Mouse (Mus musculus): ENCODE measurements around the gene Lcat. TPM values are rescaled to one million over a fixed set of nuclear protein-coding genes. Genes with fewer than 3 reads are reported as not detected.

The Lcat gene
- not detected in 2 replicates for total RNA-seq (2017)

DNA sequence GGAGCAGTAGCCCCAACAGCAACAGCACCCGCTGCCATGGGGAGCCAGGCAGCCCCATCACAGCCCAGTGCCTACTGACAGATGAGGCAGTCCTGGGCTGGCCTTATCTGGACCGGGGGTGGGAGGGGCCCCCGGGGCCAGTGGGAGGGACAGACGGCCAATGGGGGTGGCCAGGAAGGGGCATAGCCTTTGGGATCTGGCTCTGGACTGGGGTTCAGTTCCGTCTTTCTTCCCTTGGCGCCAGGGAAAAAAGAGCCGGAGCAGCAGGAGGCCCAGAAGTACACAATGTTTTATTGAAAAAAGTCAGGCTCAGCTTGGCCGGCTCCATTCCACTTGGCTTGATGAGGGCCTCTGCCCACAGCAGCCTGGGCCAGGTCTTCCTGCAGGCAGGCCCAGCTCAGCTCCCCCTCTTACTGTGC, at the start of gene Lcat:
Gene Lcat, minus strand, starts transcription at position 62 of the 419 bp plus-strand sequence.
- ATAC-seq (replicated peaks in 1 of 2; ENCODE audit: insufficient read depth in 1 of 2, low FRiP score in 2 of 2, low TSS enrichment in 1 of 2, low read depth in 1 of 2, poor library complexity in 2 of 2, severe bottlenecking in 2 of 2): no peak

GRCm38 (mm10) chr8:105992499-105992898, 49.3 kb upstream of the Lcat start:
- no peak for ATAC-seq (replicated peaks in 1 of 2; ENCODE audit: insufficient read depth in 1 of 2, low FRiP score in 2 of 2, low TSS enrichment in 1 of 2, low read depth in 1 of 2, poor library complexity in 2 of 2, severe bottlenecking in 2 of 2)

GRCm38 (mm10) chr8:105991546-105991945, 48.4 kb upstream of the Lcat start:
- no peak for ATAC-seq (replicated peaks in 1 of 2; ENCODE audit: insufficient read depth in 1 of 2, low FRiP score in 2 of 2, low TSS enrichment in 1 of 2, low read depth in 1 of 2, poor library complexity in 2 of 2, severe bottlenecking in 2 of 2)

- peak; percentile 88 to 89 for ATAC-seq (replicated peaks in 1 of 2; ENCODE audit: insufficient read depth in 1 of 2, low FRiP score in 2 of 2, low TSS enrichment in 1 of 2, low read depth in 1 of 2, poor library complexity in 2 of 2, severe bottlenecking in 2 of 2)
These were observed 47.7 kb upstream of the Lcat start, which contains the start of gene Dus2 for GRCm38 (mm10) chr8:105990856-105991387. Dus2 (plus strand) TSS chr8:105991337.

DNA sequence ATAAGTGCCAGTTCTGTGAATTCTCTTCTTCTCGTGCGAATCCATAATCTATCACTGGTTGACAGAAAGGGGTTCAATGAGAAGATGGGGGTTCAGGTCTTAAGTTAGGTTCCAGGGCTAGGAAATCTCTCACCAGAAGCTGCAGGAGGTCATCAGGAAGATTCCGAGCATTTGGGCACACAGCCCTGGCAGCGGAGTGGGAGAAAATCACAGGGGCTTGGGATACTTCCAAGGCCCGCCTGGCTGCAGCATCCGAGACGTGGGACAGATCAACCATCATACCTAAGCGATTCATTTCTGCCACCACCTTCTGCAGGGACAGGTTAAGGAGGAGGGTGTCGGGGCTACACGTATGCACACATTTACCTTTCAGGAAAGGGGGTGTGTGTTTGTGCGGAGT, 45.4 kb upstream of the Lcat start:
- no peak for ATAC-seq (replicated peaks in 1 of 2; ENCODE audit: insufficient read depth in 1 of 2, low FRiP score in 2 of 2, low TSS enrichment in 1 of 2, low read depth in 1 of 2, poor library complexity in 2 of 2, severe bottlenecking in 2 of 2)

- peak; percentile 83 to 87 for ATAC-seq (replicated peaks in 1 of 2; ENCODE audit: insufficient read depth in 1 of 2, low FRiP score in 2 of 2, low TSS enrichment in 1 of 2, low read depth in 1 of 2, poor library complexity in 2 of 2, severe bottlenecking in 2 of 2)
These were observed 40.2 kb upstream of the Lcat start for GRCm38 (mm10) chr8:105983406-105983805.

GRCm38 (mm10) chr8:105981146-105981545, 38.0 kb upstream of the Lcat start:
- no peak for ATAC-seq (replicated peaks in 1 of 2; ENCODE audit: insufficient read depth in 1 of 2, low FRiP score in 2 of 2, low TSS enrichment in 1 of 2, low read depth in 1 of 2, poor library complexity in 2 of 2, severe bottlenecking in 2 of 2)

- no peak for ATAC-seq (replicated peaks in 1 of 2; ENCODE audit: insufficient read depth in 1 of 2, low FRiP score in 2 of 2, low TSS enrichment in 1 of 2, low read depth in 1 of 2, poor library complexity in 2 of 2, severe bottlenecking in 2 of 2)
These were observed 36.1 kb upstream of the Lcat start, which contains the start of gene Dpep3 for GRCm38 (mm10) chr8:105979325-105979724. Dpep3 (minus strand) TSS chr8:105979429.

- ATAC-seq (replicated peaks in 1 of 2; ENCODE audit: insufficient read depth in 1 of 2, low FRiP score in 2 of 2, low TSS enrichment in 1 of 2, low read depth in 1 of 2, poor library complexity in 2 of 2, severe bottlenecking in 2 of 2): no peak
These were observed 32.2 kb upstream of the Lcat start for GRCm38 (mm10) chr8:105975363-105975762.

DNA sequence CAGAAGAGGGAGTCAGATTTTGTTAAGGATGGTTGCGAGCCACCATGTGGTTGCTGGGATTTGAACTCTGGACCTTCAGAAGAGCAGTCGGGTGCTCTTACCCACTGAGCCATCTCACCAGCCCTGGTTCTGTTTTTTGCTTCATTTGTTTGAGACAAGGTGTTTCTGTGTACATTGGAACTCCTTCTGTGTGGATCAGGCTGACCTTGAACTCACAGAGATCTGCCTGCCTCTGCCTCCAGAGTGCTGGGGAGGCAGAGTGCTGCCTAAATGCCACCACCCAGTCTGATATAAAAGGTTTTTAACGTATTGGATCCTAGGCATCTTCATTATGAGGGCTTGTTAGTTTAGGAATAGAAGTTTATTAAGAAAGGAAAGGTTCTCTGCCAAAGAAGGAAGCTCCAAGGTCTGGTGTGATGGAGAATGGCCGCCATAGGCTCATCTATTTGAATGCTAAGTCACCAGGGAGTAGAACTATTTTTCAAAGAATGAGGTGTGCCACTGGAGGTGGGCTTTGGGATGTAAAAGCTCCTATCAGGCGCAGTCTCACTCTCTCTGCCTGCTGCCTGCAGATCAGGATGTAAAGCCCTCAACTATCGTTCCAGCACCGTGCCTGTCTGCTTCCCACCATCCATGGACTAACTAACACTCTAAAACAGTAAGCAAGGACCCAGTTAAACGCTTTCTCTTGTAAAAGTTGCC, 28.0 kb upstream of the Lcat start:
- no peak for ATAC-seq (replicated peaks in 1 of 2; ENCODE audit: insufficient read depth in 1 of 2, low FRiP score in 2 of 2, low TSS enrichment in 1 of 2, low read depth in 1 of 2, poor library complexity in 2 of 2, severe bottlenecking in 2 of 2)

GRCm38 (mm10) chr8:105969367-105969766, 26.2 kb upstream of the Lcat start:
- ATAC-seq (replicated peaks in 1 of 2; ENCODE audit: insufficient read depth in 1 of 2, low FRiP score in 2 of 2, low TSS enrichment in 1 of 2, low read depth in 1 of 2, poor library complexity in 2 of 2, severe bottlenecking in 2 of 2): no peak

- ATAC-seq (replicated peaks in 1 of 2; ENCODE audit: insufficient read depth in 1 of 2, low FRiP score in 2 of 2, low TSS enrichment in 1 of 2, low read depth in 1 of 2, poor library complexity in 2 of 2, severe bottlenecking in 2 of 2): peak; percentile 23 to 51; a peak in 2 of 4 replicates
These were observed 23.6 kb upstream of the Lcat start for GRCm38 (mm10) chr8:105966692-105967311.

DNA sequence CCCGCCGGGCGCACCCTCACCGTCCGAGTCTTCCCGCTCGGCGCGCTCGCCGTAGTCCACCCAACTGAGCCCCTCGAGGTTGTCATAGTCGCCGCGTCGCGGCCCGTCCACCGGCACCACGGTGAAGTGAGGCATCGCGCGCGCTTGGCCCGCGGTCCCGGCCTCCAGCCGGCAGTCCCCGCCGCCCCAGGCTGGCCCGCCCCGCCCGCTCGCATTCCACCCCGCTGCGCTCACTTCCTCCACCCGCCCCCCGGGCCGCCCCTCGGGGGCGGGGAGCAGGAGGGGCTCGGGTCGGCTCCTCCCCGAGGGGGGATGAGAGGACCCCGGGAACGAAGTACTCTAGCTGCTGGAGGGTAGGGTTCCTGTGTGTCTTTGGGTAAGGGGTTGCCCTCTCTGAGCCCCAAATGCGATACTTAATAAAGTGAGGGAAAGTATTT, 22.7 kb upstream of the Lcat start, which contains the start of gene Slc12a4:
Gene Slc12a4, minus strand, starts transcription at position 193 of the 437 bp plus-strand sequence.
- ATAC-seq (replicated peaks in 1 of 2; ENCODE audit: insufficient read depth in 1 of 2, low FRiP score in 2 of 2, low TSS enrichment in 1 of 2, low read depth in 1 of 2, poor library complexity in 2 of 2, severe bottlenecking in 2 of 2): peak; percentile 30 to 55; a peak in 2 of 4 replicates

DNA sequence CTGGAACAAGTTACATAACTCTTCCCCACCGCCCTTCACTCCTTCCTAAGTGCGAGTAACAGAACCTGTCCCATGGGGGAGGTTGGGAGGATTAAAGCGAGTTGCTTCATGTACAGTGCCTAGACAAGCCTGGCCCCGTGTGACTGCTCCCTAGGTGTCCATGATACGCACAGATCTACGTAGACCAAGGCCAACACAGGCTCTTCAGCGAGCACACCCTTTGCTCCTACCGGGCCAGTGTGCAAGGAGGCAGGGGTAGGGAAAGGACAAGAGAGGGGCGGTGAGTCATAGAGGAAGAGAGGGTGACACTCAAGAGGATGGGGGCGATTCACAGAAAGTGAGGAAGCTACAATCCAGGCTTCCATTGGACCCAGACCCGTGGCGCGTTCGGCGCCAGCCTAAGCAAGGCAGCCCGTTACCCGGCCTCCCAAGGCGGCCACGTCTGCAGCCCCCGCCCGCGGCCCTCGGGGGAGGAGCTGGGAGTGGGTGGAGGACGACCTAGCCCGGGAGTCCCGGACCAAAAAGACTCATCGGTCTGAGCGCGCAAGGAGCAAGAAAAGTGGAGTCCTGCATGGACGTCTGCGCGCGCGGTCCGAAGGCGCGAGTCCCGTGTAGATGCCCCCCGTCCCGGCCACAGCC, 22.2 kb upstream of the Lcat start:
- peak in 1 of 2 experiments; percentile 30; a peak in 2 of 4 replicates for ATAC-seq (replicated peaks in 1 of 2; ENCODE audit: insufficient read depth in 1 of 2, low FRiP score in 2 of 2, low TSS enrichment in 1 of 2, low read depth in 1 of 2, poor library complexity in 2 of 2, severe bottlenecking in 2 of 2)

- no peak for ATAC-seq (replicated peaks in 1 of 2; ENCODE audit: insufficient read depth in 1 of 2, low FRiP score in 2 of 2, low TSS enrichment in 1 of 2, low read depth in 1 of 2, poor library complexity in 2 of 2, severe bottlenecking in 2 of 2)
These were observed 21.5 kb upstream of the Lcat start for GRCm38 (mm10) chr8:105964506-105965265.

- ATAC-seq (replicated peaks in 1 of 2; ENCODE audit: insufficient read depth in 1 of 2, low FRiP score in 2 of 2, low TSS enrichment in 1 of 2, low read depth in 1 of 2, poor library complexity in 2 of 2, severe bottlenecking in 2 of 2): no peak; a peak in 1 of 4 replicates
These were observed 18.4 kb upstream of the Lcat start for GRCm38 (mm10) chr8:105961536-105961935.

DNA sequence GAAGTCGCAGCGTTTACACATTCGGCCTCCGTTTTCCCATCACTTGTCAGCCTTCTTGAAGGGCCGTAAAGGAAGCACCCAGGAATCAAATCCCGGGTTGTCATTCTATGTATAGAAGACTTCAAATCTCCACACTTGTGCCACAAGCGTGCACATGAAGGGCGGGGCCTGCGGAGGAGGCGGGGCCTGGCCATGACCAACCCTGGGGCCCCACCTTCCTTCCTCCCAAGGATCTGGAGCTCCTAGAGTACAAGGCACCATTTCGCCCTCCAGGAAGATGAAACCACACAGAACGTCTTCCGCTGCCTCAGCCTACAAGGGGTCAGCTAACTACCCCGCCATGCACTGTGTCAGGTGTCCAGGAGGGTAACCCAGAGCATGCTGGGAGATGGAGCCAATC, 17.9 kb upstream of the Lcat start:
- no peak for ATAC-seq (replicated peaks in 1 of 2; ENCODE audit: insufficient read depth in 1 of 2, low FRiP score in 2 of 2, low TSS enrichment in 1 of 2, low read depth in 1 of 2, poor library complexity in 2 of 2, severe bottlenecking in 2 of 2)

Data from hematopoietic stem cell, adult 5-6 weeks (primary cell).